Mouse (Mus musculus): Measurements from ENCODE around the gene Agap1. TPM values are rescaled to one million over a fixed set of nuclear protein-coding genes. Genes with fewer than 3 reads are reported as not detected.

Agap1 gene
- polyA plus RNA-seq (2015; fragmentation: Nextera tagmentation; extraction: Ambion mirVana): 10.8 and 11.3 TPM in 2 replicates

DNA sequence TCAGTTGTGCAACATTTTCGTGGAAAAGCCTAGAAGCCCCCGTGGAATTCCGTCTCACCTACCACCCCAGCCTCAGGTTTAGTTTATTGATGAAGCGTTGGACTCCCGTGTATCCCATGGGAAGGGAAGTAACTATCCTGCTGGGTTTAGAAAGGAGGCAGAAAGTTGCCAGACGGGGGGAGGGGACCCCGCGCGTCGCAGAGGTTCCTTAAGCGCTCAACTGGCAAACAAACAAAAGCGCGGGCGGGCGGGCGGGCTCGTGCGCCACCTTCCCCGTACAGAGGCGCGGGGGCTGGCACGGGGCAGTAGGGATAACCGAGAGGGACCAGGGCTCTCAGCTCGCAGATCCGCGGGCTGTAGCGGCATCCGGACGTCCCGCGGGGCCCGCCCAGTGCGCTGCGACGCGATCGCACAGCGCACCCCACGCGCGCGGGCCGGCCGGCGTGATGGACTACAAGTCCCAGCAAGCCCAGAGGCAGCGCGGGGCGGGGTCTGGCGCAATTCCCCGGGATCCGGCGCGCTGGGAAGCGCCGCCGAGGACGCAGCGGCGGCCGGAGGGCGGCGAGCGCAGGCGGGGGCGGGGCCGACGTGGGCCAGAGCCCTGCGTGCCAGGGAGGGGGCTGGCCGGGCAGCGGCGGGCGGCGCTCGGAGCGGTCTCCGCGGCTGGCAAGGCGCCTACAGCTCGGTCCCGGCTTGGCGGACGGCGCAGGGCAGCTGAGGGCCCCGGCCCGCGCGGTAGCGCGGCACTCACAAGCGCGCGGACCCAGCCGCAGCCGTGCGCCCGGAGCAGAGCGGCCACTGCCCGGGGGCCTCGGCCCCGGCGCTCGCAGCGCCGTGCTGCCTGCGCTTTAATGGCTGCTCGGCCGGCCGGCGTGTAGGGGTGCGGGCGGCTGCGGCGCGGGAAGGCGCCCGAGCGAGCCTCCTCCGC lies at the start of gene Agap1:
Gene Agap1, plus strand, starts transcription at position 611 of the 928 bp plus-strand sequence.
- H3K4me3 ChIP-seq (replicated peaks): peak within 1 kb of the TSS; percentile 88
- H3K9ac ChIP-seq: peak within 1 kb of the TSS; percentile 91
- peaks cover 5% of the 10 kb centered on the region; the same call in 1 of the 2 replicates for H3K36me3 ChIP-seq
- peak within 1 kb of the TSS; percentile 87 for H3K27ac ChIP-seq
- H3K9me3 ChIP-seq (replicated peaks): 0 out of 2 replicates have a peak, but pooled peaks cover 7% of the 10 kb centered on the region
- H3K4me2 ChIP-seq: peak within 1 kb of the TSS; percentile 96
- H3K27me3 ChIP-seq: no peaks in the 10 kb centered on the region
- WGBS: under 1% methylated on average over 116 of the region's 118 CpGs
- ATAC-seq (replicated peaks; ENCODE audit: low FRiP score): peak; percentile 94
- peaks cover 28% of the 10 kb centered on the region for H3K4me1 ChIP-seq

DNA sequence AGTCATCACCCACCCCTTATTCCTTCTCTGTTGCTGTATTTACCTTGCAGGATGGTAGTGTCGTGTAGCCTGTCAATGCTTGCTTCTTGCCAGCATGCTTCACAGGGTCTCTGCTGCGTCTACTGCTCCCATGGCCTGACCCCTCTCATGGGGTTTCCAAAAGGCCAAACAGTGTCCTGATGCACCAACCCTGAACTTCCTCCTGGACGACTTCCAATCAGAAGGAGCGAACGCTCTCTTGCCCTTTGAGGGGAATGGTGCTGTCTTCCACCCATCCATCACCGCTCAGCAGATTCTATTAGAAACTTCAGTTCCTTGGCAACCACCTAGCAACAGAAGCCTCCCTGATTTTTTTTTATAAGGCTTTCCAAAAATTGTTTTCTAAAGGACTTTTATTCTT lies 48.6 kb upstream of the Agap1 start:
- Histone ChIP-seq H3K9me3 (replicated peaks) (no peaks in the 10 kb centered on the region), H3K9ac (no peak overlapping the region), H3K4me1 (no peaks in the 10 kb centered on the region), H3K4me2 (no peak overlapping the region), H3K4me3 (replicated peaks) (no peak overlapping the region), H3K27me3 (no peaks in the 10 kb centered on the region), H3K36me3 (no peaks in the 10 kb centered on the region), H3K27ac (no peak overlapping the region)
- no peak for ATAC-seq (replicated peaks; ENCODE audit: low FRiP score)
- 55% methylated on average over 6 of the region's 6 CpGs for WGBS

DNA sequence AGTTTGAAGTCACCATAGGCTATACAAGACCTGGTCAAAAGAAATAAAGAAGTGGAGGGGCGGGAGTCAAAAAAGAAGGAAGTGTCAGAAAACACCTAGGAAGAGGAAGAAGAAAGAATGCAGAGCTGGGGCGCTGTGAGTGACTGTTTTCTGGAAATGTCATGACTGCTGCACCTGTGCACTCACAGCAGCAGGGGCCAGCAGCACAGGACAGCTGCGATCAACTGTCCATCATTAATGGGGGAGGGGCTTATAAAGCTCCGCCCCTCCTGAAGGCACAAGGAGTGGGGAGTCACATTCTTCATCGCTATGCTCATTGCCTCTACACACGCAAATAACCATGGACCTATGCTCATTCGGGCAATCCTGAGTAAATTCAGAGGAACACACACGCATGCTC lies 46.6 kb upstream of the Agap1 start:
- WGBS: 86% methylated on average over 8 of the region's 8 CpGs
- no peaks in the 10 kb centered on the region for H3K9me3 ChIP-seq (replicated peaks)
- H3K4me1 ChIP-seq: peaks cover under 1% of the 10 kb centered on the region; the same call in 1 of the 2 replicates
- H3K4me3 ChIP-seq (replicated peaks): no peak overlapping the region
- H3K27me3 ChIP-seq: no peaks in the 10 kb centered on the region
- no peak overlapping the region for H3K4me2 ChIP-seq
- no peak overlapping the region for H3K27ac ChIP-seq
- H3K36me3 ChIP-seq: no peaks in the 10 kb centered on the region
- no peak for ATAC-seq (replicated peaks; ENCODE audit: low FRiP score)
- no peak overlapping the region for H3K9ac ChIP-seq

DNA sequence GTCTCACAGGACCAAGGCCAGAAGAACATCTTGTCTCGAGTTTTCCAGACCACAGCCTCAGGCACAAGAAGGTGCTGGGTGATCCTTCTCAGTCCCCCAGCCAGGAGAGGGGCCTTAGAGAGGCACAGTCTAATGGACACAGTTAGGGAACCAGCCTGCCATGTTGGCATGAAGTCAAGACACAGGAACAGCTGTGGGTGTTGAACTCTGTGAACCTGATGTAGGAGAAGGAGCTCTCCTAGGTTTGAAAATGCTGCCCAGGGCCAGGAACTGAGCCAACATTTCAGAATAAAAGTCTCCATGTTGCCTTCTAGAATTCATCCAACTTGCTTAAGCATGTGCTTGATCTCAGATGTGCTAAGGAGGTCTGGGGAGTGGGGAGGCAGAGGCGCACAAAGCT lies 41.5 kb upstream of the Agap1 start:
- 71% methylated on average over 2 of the region's 2 CpGs for WGBS
- Histone ChIP-seq H3K9ac (no peak overlapping the region), H3K27ac (no peak overlapping the region), H3K9me3 (replicated peaks) (no peaks in the 10 kb centered on the region), H3K4me1 (peaks cover 3% of the 10 kb centered on the region; the same call in 1 of the 2 replicates), H3K4me3 (replicated peaks) (no peak overlapping the region), H3K4me2 (no peak overlapping the region), H3K36me3 (no peaks in the 10 kb centered on the region), H3K27me3 (no peaks in the 10 kb centered on the region)
- no peak for ATAC-seq (replicated peaks; ENCODE audit: low FRiP score)

DNA sequence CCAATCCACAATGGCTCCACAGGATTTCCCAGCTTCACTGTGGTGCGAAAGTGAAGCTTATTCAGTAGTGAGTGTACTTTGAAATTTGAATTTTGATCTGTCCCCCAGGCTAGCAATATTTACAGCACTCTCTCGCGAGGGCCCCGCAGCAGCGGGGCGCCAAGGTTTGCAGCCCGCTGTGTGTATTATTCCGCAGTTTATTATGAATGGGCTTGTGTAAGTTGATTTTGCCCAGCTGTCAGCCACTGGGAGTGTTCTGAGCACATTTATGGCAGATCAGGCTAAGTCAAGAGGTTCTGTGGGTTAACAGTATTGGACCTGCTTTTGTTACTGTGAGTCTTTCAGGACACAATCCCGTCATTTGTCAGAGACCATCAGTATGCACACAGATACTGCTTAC lies 40.0 kb upstream of the Agap1 start:
- H3K27me3 ChIP-seq: no peaks in the 10 kb centered on the region
- H3K9me3 ChIP-seq (replicated peaks): no peaks in the 10 kb centered on the region
- no peak overlapping the region for H3K27ac ChIP-seq
- no peak for ATAC-seq (replicated peaks; ENCODE audit: low FRiP score)
- no peak overlapping the region for H3K4me3 ChIP-seq (replicated peaks)
- no peak overlapping the region for H3K9ac ChIP-seq
- no peaks in the 10 kb centered on the region for H3K36me3 ChIP-seq
- peaks cover 3% of the 10 kb centered on the region; the same call in 1 of the 2 replicates for H3K4me1 ChIP-seq
- H3K4me2 ChIP-seq: no peak overlapping the region
- WGBS: 72% methylated on average over 9 of the region's 9 CpGs

DNA sequence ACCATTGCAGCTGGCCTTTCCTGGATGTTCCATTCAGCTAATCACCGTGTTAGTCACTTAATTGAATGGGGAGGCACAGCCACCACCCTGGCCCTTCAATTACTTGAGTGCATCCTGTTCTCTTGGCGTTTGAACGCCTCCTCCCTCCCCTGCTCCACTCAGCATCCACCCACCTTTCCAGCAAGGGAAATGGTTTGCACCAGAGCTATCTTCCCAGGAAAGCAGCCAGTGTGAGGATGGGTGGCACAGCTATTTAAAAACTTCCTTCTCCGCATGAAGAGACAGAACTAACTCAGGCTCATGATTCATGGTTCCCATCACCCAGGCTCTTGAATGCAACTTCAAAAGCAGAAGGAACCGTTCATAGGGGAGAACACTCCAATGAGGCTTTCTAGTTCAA lies 37.7 kb upstream of the Agap1 start:
- 19% methylated on average over 5 of the region's 5 CpGs for WGBS
- H3K9me3 ChIP-seq (replicated peaks): no peaks in the 10 kb centered on the region
- H3K27ac ChIP-seq: no peak overlapping the region
- H3K36me3 ChIP-seq: no peaks in the 10 kb centered on the region
- no peak overlapping the region for H3K4me2 ChIP-seq
- no peak overlapping the region for H3K9ac ChIP-seq
- H3K4me1 ChIP-seq: peaks cover 3% of the 10 kb centered on the region; the same call in 1 of the 2 replicates
- no peak overlapping the region for H3K4me3 ChIP-seq (replicated peaks)
- no peaks in the 10 kb centered on the region for H3K27me3 ChIP-seq
- no peak for ATAC-seq (replicated peaks; ENCODE audit: low FRiP score)

DNA sequence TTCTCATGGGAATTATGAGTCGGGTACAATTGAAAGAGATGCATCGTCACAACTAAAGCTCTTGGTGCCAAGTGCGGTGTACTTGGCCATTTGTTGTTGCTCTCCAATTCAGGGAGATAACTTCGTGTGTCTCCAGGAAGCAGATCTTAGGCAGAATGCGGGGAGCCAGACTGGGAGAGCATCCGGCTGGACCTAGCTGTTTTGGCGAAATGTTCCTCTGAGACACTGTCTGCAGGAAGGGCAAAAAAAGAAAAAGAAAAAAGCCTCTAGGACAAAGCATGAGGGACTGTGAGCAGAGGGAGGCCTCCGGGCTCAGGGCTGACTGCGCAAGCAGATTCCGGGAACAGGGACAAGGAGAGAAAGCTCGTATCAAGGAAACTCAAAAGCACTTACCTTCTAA lies 34.0 kb upstream of the Agap1 start:
- no peaks in the 10 kb centered on the region for H3K9me3 ChIP-seq (replicated peaks)
- H3K36me3 ChIP-seq: no peaks in the 10 kb centered on the region
- no peak overlapping the region for H3K4me2 ChIP-seq
- no peak overlapping the region for H3K27ac ChIP-seq
- WGBS: 66% methylated on average over 11 of the region's 11 CpGs
- H3K4me3 ChIP-seq (replicated peaks): no peak overlapping the region
- no peaks in the 10 kb centered on the region for H3K27me3 ChIP-seq
- ATAC-seq (replicated peaks; ENCODE audit: low FRiP score): no peak
- no peak overlapping the region for H3K9ac ChIP-seq
- H3K4me1 ChIP-seq: 0 out of 2 replicates have a peak, but pooled peaks cover 3% of the 10 kb centered on the region

DNA sequence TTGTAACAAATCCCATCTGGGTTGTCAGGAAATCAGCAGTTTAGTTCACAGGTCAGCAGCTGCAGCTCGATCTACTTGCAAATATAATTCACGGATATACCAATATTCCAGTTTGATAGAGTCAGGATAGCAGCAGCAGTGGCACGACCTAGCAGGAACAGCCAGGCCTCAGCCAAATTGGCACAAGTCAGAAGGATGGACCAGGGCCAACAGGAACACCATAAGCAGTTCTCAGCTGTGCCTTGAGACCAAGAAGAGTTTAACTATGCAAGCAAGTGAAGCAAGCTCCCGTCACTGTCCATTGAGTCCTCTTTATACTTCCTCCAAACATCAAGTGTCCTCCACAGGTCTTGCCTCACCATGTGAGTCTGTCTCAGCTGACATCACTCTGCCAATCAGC lies 33.2 kb upstream of the Agap1 start:
- no peaks in the 10 kb centered on the region for H3K9me3 ChIP-seq (replicated peaks)
- H3K27ac ChIP-seq: no peak overlapping the region
- no peaks in the 10 kb centered on the region for H3K27me3 ChIP-seq
- H3K9ac ChIP-seq: no peak overlapping the region
- H3K4me2 ChIP-seq: no peak overlapping the region
- H3K36me3 ChIP-seq: no peaks in the 10 kb centered on the region
- WGBS: 55% methylated on average over 4 of the region's 4 CpGs
- H3K4me1 ChIP-seq: 0 out of 2 replicates have a peak, but pooled peaks cover 3% of the 10 kb centered on the region
- H3K4me3 ChIP-seq (replicated peaks): no peak overlapping the region
- ATAC-seq (replicated peaks; ENCODE audit: low FRiP score): no peak

DNA sequence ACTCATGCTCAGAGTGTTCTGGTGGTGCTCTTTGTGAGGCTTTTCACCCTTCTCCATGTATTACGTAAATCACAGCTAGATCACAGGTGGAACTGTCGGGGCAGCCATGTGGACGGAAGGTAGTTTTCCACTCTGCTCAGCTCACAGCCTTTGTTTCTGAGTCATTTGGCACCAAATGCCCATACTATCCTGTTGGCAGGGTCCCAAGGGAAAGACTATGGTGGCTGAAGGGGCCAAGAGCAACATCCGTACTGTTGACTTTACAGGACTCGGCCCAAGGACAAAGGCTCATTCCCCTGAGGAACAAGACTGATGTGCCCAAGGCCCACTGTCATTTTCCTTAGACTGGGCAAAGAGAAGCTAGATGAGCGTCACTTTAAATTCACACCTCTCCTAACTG lies 30.0 kb upstream of the Agap1 start:
- no peak for ATAC-seq (replicated peaks; ENCODE audit: low FRiP score)
- H3K4me1 ChIP-seq: 0 out of 2 replicates have a peak, but pooled peaks cover 3% of the 10 kb centered on the region
- H3K27ac ChIP-seq: no peak overlapping the region
- H3K36me3 ChIP-seq: no peaks in the 10 kb centered on the region
- H3K9me3 ChIP-seq (replicated peaks): no peaks in the 10 kb centered on the region
- H3K4me2 ChIP-seq: no peak overlapping the region
- no peaks in the 10 kb centered on the region for H3K27me3 ChIP-seq
- H3K4me3 ChIP-seq (replicated peaks): no peak overlapping the region
- WGBS: 62% methylated on average over 6 of the region's 6 CpGs
- no peak overlapping the region for H3K9ac ChIP-seq

DNA sequence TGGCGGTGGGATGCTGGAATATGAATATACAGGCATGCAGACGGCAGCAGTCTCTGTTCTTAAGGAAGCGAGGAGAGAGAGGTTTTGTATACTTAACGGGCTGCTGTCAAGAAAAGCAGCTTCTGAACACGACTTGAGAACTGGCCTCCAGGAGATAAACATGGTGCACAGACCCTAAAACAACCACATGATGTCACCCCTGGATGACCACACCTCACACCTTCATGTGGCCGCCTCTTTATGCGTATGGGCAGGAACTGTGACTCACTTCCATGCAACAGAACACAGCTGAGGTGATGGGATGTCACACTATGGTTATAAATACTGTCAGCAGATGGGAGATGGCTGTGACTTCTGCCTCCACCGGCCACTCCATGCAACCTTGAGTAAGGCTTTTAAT lies 28.5 kb upstream of the Agap1 start:
- Histone ChIP-seq H3K27ac (no peak overlapping the region), H3K9ac (no peak overlapping the region), H3K36me3 (no peaks in the 10 kb centered on the region), H3K4me1 (0 out of 2 replicates have a peak, but pooled peaks cover 3% of the 10 kb centered on the region), H3K4me2 (no peak overlapping the region), H3K4me3 (replicated peaks) (no peak overlapping the region), H3K9me3 (replicated peaks) (no peaks in the 10 kb centered on the region), H3K27me3 (no peaks in the 10 kb centered on the region)
- WGBS: 70% methylated on average over 8 of the region's 8 CpGs
- no peak for ATAC-seq (replicated peaks; ENCODE audit: low FRiP score)

DNA sequence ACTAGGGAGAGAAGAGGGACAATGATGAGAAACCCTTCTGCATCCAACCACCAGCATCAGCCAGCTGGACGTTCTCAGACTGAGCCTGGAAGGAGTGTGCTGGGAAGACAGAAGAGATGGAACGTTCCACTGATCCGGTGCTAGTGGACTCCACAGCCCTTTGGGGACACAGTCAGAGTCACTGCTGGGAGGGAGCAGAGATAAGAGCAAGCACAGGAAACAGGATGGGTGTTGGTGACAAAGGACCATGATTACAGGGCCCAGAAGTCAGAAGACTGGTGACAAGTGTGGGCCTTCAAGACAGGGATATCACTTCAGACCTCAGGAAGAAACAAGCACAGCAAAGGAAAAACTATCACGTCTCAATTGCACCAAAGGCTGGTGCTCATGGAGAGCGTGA lies 25.9 kb upstream of the Agap1 start:
- Histone ChIP-seq H3K27ac (no peak overlapping the region), H3K4me1 (0 out of 2 replicates have a peak, but pooled peaks cover 3% of the 10 kb centered on the region), H3K4me3 (replicated peaks) (no peak overlapping the region), H3K9me3 (replicated peaks) (no peaks in the 10 kb centered on the region), H3K4me2 (no peak overlapping the region), H3K36me3 (no peaks in the 10 kb centered on the region), H3K9ac (no peak overlapping the region), H3K27me3 (no peaks in the 10 kb centered on the region)
- WGBS: 74% methylated on average over 5 of the region's 5 CpGs
- no peak for ATAC-seq (replicated peaks; ENCODE audit: low FRiP score)

DNA sequence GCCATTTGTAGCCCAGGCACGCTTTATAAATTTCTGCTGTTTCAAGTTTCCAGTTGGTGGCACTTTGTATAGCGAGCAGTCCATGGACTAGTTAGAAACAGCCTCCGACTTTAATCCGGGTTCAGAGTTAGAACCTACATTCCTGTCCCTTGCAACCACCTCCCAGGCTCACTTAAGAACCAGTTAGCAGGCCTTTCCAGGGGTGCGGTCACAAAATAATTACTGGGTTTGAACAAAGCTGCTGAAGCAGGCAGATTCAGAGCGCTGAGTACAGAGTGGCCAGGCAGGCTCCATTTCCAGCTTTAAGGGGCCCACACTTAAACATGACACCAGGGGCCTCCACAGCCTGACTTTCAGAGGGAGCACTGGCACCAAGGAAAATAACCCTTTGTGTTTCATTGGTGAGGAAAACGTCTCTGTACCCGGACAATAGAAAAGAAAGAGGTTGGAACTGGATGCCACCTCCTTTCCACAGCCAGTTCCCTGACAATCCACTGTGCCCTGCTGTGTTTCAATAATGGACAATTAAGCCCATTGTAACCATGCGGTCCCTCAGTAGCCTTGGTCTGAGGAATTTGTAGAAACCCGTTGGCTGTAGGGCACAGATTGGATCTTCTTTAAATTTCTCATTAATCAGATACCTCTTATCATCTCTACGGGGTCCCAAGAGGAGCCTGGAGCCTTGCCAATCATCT lies 24.5 kb upstream of the Agap1 start:
- H3K4me3 ChIP-seq (replicated peaks): no peak overlapping the region
- H3K9ac ChIP-seq: no peak overlapping the region
- no peak overlapping the region for H3K27ac ChIP-seq
- no peaks in the 10 kb centered on the region for H3K27me3 ChIP-seq
- no peaks in the 10 kb centered on the region for H3K36me3 ChIP-seq
- no peak overlapping the region for H3K4me2 ChIP-seq
- no peaks in the 10 kb centered on the region for H3K9me3 ChIP-seq (replicated peaks)
- no peak for ATAC-seq (replicated peaks; ENCODE audit: low FRiP score)
- 80% methylated on average over 11 of the region's 11 CpGs for WGBS
- H3K4me1 ChIP-seq: no peaks in the 10 kb centered on the region
